ENCODE assay signal across 22 mouse cellular contexts in genomic region chr12:110951236-110951635, GRCm38 (mm10). TPM values are rescaled to one million over a fixed set of nuclear protein-coding genes. Genes with fewer than 3 reads are reported as not detected.
DNase-seq lines count a peak whose midpoint lies in the region; ATAC-seq and TF ChIP-seq lines count a peak whose summit lies in the region.
"Had no signal": no experiment of that assay in that cellular context is flagged by ENCODE, and none has a peak within 500 bp of the region (broad histone marks: within the 10 kb centered on the region; RNA-seq: fewer than 3 reads in every experiment).

No protein-coding gene starts in this region.

- no peak for DNase-seq in midbrain, postnatal 0 days (ENCODE audit: low spot score)
- no peak for DNase-seq in midbrain, embryonic 11.5 days (ENCODE audit: low spot score, missing footprints)
- peak in 2 of 3 experiments; percentile 53 to 59 for DNase-seq in liver, embryonic 14.5 days (ENCODE audit: low read depth in 3 of 3, low spot score in 3 of 3)
- no peak for DNase-seq in stomach, postnatal 0 days (ENCODE audit: low spot score)
- no peak for DNase-seq in cerebellum, postnatal 10 days
- DNase-seq in layer of hippocampus, adult 11-12 months (ENCODE audit: low spot score), result no peak
- no peak for DNase-seq in B cell, adult 2 months
- DNase-seq: adrenal gland, adult 2 months; cerebellum, adult 9-11 months; forebrain, postnatal 0 days; kidney, adult 8-10 months; layer of hippocampus, adult 9-11 months; right cerebral cortex, postnatal 25 days; thymus, adult 18-20 months; thymus, postnatal 4 days had no signal

- no peaks in the 10 kb centered on the region for H3K9me3 ChIP-seq in midbrain, postnatal 0 days (ENCODE audit: low read length)
- no peaks in the 10 kb centered on the region for H3K9me3 ChIP-seq in midbrain, embryonic 11.5 days (ENCODE audit: control insufficient read depth, low read length)
- H3K9me3 ChIP-seq in liver, embryonic 14.5 days (ENCODE audit: control insufficient read depth, low read length), result no peaks in the 10 kb centered on the region
- H3K9me3 ChIP-seq in stomach, postnatal 0 days (ENCODE audit: control insufficient read depth, low read length), result no peaks in the 10 kb centered on the region
- H3K9me3 ChIP-seq: embryonic facial prominence, embryonic 13.5 days; heart, embryonic 10.5 days; hindbrain, embryonic 15.5 days; limb, embryonic 13.5 days; lung, embryonic 15.5 days; midbrain, embryonic 15.5 days had no signal

- no peak overlapping the region for H3K4me3 ChIP-seq in midbrain, postnatal 0 days (ENCODE audit: low read depth, low read length)
- H3K4me3 ChIP-seq in midbrain, embryonic 11.5 days (ENCODE audit: low read depth, low read length), result no peak overlapping the region
- H3K4me3 ChIP-seq in liver, embryonic 14.5 days (ENCODE audit: insufficient read depth in 1 of 2, low read depth in 2 of 2, low read length in 2 of 2), result no peak overlapping the region
- H3K4me3 ChIP-seq in stomach, postnatal 0 days (ENCODE audit: low read depth, low read length), result no peak overlapping the region
- H3K4me3 ChIP-seq: embryonic facial prominence, embryonic 13.5 days; heart, embryonic 10.5 days; hindbrain, embryonic 15.5 days; limb, embryonic 13.5 days; lung, embryonic 15.5 days; midbrain, embryonic 15.5 days had no signal

- H3K4me1 ChIP-seq in midbrain, postnatal 0 days (ENCODE audit: insufficient read depth, low read length), result no peaks in the 10 kb centered on the region
- H3K4me1 ChIP-seq in midbrain, embryonic 11.5 days (ENCODE audit: control insufficient read depth, insufficient read depth, low read length), result no peaks in the 10 kb centered on the region
- H3K4me1 ChIP-seq in liver, embryonic 14.5 days (replicated peaks; ENCODE audit: control insufficient read depth in 2 of 2, insufficient read depth in 2 of 2, low read length in 1 of 2), result peaks cover 21 to 37% of the 10 kb centered on the region in 2 experiments
- H3K4me1 ChIP-seq in stomach, postnatal 0 days (replicated peaks; ENCODE audit: control insufficient read depth, insufficient read depth), result no peaks in the 10 kb centered on the region
- H3K4me1 ChIP-seq: embryonic facial prominence, embryonic 13.5 days; heart, embryonic 10.5 days; hindbrain, embryonic 15.5 days; limb, embryonic 13.5 days; lung, embryonic 15.5 days; midbrain, embryonic 15.5 days had no signal

- H3K4me2 ChIP-seq in midbrain, postnatal 0 days (ENCODE audit: low read depth, low read length, poor library complexity, severe bottlenecking), result no peak overlapping the region
- H3K4me2 ChIP-seq in midbrain, embryonic 11.5 days, result no peak overlapping the region
- H3K4me2 ChIP-seq in liver, embryonic 14.5 days (ENCODE audit: low read depth), result no peak overlapping the region
- H3K4me2 ChIP-seq in stomach, postnatal 0 days (replicated peaks; ENCODE audit: low read depth), result no peak overlapping the region
- H3K4me2 ChIP-seq: embryonic facial prominence, embryonic 13.5 days; hindbrain, embryonic 15.5 days; limb, embryonic 13.5 days; lung, embryonic 15.5 days; midbrain, embryonic 15.5 days had no signal

- no peak overlapping the region for H3K9ac ChIP-seq in midbrain, postnatal 0 days (replicated peaks; ENCODE audit: low read length, poor library complexity, severe bottlenecking)
- H3K9ac ChIP-seq in midbrain, embryonic 11.5 days (ENCODE audit: low read length), result no peak overlapping the region
- H3K9ac ChIP-seq in liver, embryonic 14.5 days (replicated peaks), result no peak overlapping the region
- H3K9ac ChIP-seq in stomach, postnatal 0 days (ENCODE audit: low read length), result no peak overlapping the region
- H3K9ac ChIP-seq: embryonic facial prominence, embryonic 13.5 days; forebrain, postnatal 0 days; hindbrain, embryonic 15.5 days; limb, embryonic 13.5 days; lung, embryonic 15.5 days; midbrain, embryonic 15.5 days had no signal

- TF ChIP-seq EP300 in liver, embryonic 14.5 days (IDR thresholded peaks at IDR 0.05; ENCODE audit: low read depth), result no peak
- TF ChIP-seq EP300 in stomach, postnatal 0 days (optimal IDR thresholded peaks at IDR 0.05), result no peak

- H3K27me3 ChIP-seq in midbrain, postnatal 0 days (ENCODE audit: insufficient read depth, low read length), result no peaks in the 10 kb centered on the region
- no peaks in the 10 kb centered on the region for H3K27me3 ChIP-seq in midbrain, embryonic 11.5 days (ENCODE audit: control insufficient read depth, insufficient read depth, low read length)
- H3K27me3 ChIP-seq in liver, embryonic 14.5 days (ENCODE audit: control insufficient read depth, insufficient read depth, low read length), result no peaks in the 10 kb centered on the region
- no peaks in the 10 kb centered on the region for H3K27me3 ChIP-seq in stomach, postnatal 0 days (ENCODE audit: control insufficient read depth, insufficient read depth, low read length)
- H3K27me3 ChIP-seq: embryonic facial prominence, embryonic 13.5 days; hindbrain, embryonic 15.5 days; limb, embryonic 13.5 days; lung, embryonic 15.5 days; midbrain, embryonic 15.5 days had no signal

- H3K27ac ChIP-seq in midbrain, postnatal 0 days (ENCODE audit: low read depth, low read length), result no peak overlapping the region
- no peak overlapping the region for H3K27ac ChIP-seq in midbrain, embryonic 11.5 days (ENCODE audit: low read depth, low read length)
- peak overlapping the region; percentile 78 for H3K27ac ChIP-seq in liver, embryonic 14.5 days
- H3K27ac ChIP-seq in stomach, postnatal 0 days (replicated peaks), result no peak overlapping the region
- H3K27ac ChIP-seq: embryonic facial prominence, embryonic 13.5 days; heart, embryonic 10.5 days; hindbrain, embryonic 15.5 days; limb, embryonic 13.5 days; lung, embryonic 15.5 days; midbrain, embryonic 15.5 days had no signal

- 85% methylated on average over 7 of the region's 7 CpGs for WGBS in midbrain, postnatal 0 days
- 85% methylated on average over 7 of the region's 7 CpGs for WGBS in midbrain, embryonic 11.5 days
- WGBS in liver, embryonic 14.5 days (ENCODE audit: insufficient replicate concordance), result 57% methylated on average over 7 of the region's 7 CpGs
- 80% methylated on average over 7 of the region's 7 CpGs for WGBS in stomach, postnatal 0 days

- ATAC-seq in midbrain, postnatal 0 days (ENCODE audit: low FRiP score), result no peak
- no peak for ATAC-seq in midbrain, embryonic 11.5 days (ENCODE audit: low FRiP score)
- peak; percentile 66 for ATAC-seq in erythroblast, adult 5-6 weeks (replicated peaks; ENCODE audit: low FRiP score, poor library complexity, severe bottlenecking)
- ATAC-seq in liver, embryonic 14.5 days (ENCODE audit: insufficient read depth), result peak; percentile 76
- ATAC-seq in stomach, postnatal 0 days (ENCODE audit: low FRiP score, low TSS enrichment), result no peak
- ATAC-seq: forebrain, postnatal 0 days; midbrain, embryonic 15.5 days had no signal

- TF ChIP-seq CTCF in midbrain, postnatal 0 days (IDR thresholded peaks at IDR 0.05), result 0 out of 2 replicates have a peak, but pooled peaks have one; percentile 1
- TF ChIP-seq CTCF in liver, embryonic 14.5 days (IDR thresholded peaks at IDR 0.05; ENCODE audit: low read depth), result peak; percentile 69
- TF ChIP-seq CTCF in stomach, postnatal 0 days (IDR thresholded peaks at IDR 0.05; ENCODE audit: low read depth), result peak; percentile 38

- peaks cover 26% of the 10 kb centered on the region for H3K36me3 ChIP-seq in midbrain, postnatal 0 days (ENCODE audit: insufficient read depth, low read length)
- H3K36me3 ChIP-seq in midbrain, embryonic 11.5 days (ENCODE audit: control insufficient read depth, insufficient read depth, low read length), result no peaks in the 10 kb centered on the region
- no peaks in the 10 kb centered on the region; the same call in 1 of the 2 replicates for H3K36me3 ChIP-seq in liver, embryonic 14.5 days (replicated peaks; ENCODE audit: control insufficient read depth, insufficient read depth, low read depth)
- peaks cover 10% of the 10 kb centered on the region; the same call in 1 of the 2 replicates for H3K36me3 ChIP-seq in stomach, postnatal 0 days (ENCODE audit: control insufficient read depth, insufficient read depth, low read length)

RNA-seq across cellular contexts. Expression of gene Ankrd9, which starts 27.6 kb away (rescaled TPM):
- 11.8 and 14.0 TPM in 2 replicates for total RNA-seq in midbrain, postnatal 0 days (2014; rRNA removed)
- polyA plus RNA-seq in midbrain, postnatal 0 days (2015; fragmentation: Nextera tagmentation; extraction: Ambion mirVana), result 12.1 and 13.4 TPM in 2 replicates
- polyA plus RNA-seq in midbrain, embryonic 11.5 days (2014; fragmentation: Nextera tagmentation; extraction: Ambion mirVana), result 9.9 and 11.8 TPM in 2 replicates
- 29.8 and 52.2 TPM in 2 replicates for total RNA-seq in erythroblast, adult 5-6 weeks (2015; ENCODE audit: low replicate concordance)
- total RNA-seq in erythroblast, adult 5-6 weeks (2017; ENCODE audit: low replicate concordance), result 66.5 and 82.1 TPM in 2 replicates
- 47.4 and 57.4 TPM in 2 replicates for polyA plus RNA-seq in liver, embryonic 14.5 days (2012; rRNA removed)
- 41.8 and 49.8 TPM in 2 replicates for polyA plus RNA-seq in liver, embryonic 14.5 days (2014; fragmentation: Nextera tagmentation; extraction: Ambion mirVana)
- polyA plus RNA-seq in stomach, postnatal 0 days (2015; fragmentation: Nextera tagmentation; extraction: Ambion mirVana), result 25.1 and 25.9 TPM in 2 replicates

Comparison
In these comparisons a context has a peak if more than half of its experiments do, and no peak if none do; other contexts are left out.
1. ATAC-seq: peak in erythroblast, adult 5-6 weeks (single experiment) and liver, embryonic 14.5 days (single experiment); none in midbrain, postnatal 0 days (single experiment), midbrain, embryonic 11.5 days (single experiment) and stomach, postnatal 0 days (single experiment).
2. DNase-seq: peak in liver, embryonic 14.5 days (2 of 3); none in midbrain, postnatal 0 days (single experiment), midbrain, embryonic 11.5 days (single experiment), stomach, postnatal 0 days (single experiment), cerebellum, postnatal 10 days (0 of 2), layer of hippocampus, adult 11-12 months (single experiment) and B cell, adult 2 months (0 of 2).
3. CTCF ChIP-seq: peak in every context shown above with its lines; median percentile 69 in liver, embryonic 14.5 days; 38 in stomach, postnatal 0 days; 1 in midbrain, postnatal 0 days.